Mouse (Mus musculus): ENCODE data around the gene Folr2.

- no peak for TF ChIP-seq CTCF (IDR thresholded peaks at IDR 0.05; ENCODE audit: extremely low read depth, insufficient read depth, low read length)
- TF ChIP-seq POLR2A (IDR thresholded peaks at IDR 0.05; ENCODE audit: extremely low read depth, insufficient read depth, low read length): no peak
Observed at GRCm38 (mm10) chr7:101858362-101858761, 1.4 kb upstream of the Folr2 start.

All from cortical plate, adult 2 months (tissue).